Mouse (Mus musculus) retina, postnatal 7 days (tissue): ENCODE results near the gene Gda.

Experiments used
- DNase-seq: peaks from one replicate; pipeline ENCODE4 v3.0.0-alpha.2; 2012; ENCODE audit warnings: low read depth, low spot score

Gda gene

GRCm38 (mm10) chr19:21373073-21373755, 100.0 kb downstream of the Gda start:
- peak; percentile 49 for DNase-seq

GRCm38 (mm10) chr19:21372395-21373072, 100.7 kb downstream of the Gda start:
- DNase-seq: peak; percentile 0

- no peak for DNase-seq
Measured at GRCm38 (mm10) chr19:21371337-21371736, 101.9 kb downstream of the Gda start.

- no peak for DNase-seq
Measured at GRCm38 (mm10) chr19:21370782-21371181, 102.5 kb downstream of the Gda start.

GRCm38 (mm10) chr19:21369175-21369574, 104.1 kb downstream of the Gda start:
- no peak for DNase-seq

- no peak for DNase-seq
Measured at GRCm38 (mm10) chr19:21368595-21368994, 104.7 kb downstream of the Gda start.

GRCm38 (mm10) chr19:21357792-21358191, 115.5 kb downstream of the Gda start:
- no peak for DNase-seq

GRCm38 (mm10) chr19:21349634-21350033, 123.6 kb downstream of the Gda start:
- DNase-seq: no peak

- no peak for DNase-seq
Measured at GRCm38 (mm10) chr19:21346646-21347045, 126.6 kb downstream of the Gda start.
